Mouse (Mus musculus) embryonic fibroblast, embryonic 13.5 days (primary cell): ENCODE data around the gene Cckbr.

Experiments used
- CTCF ChIP-seq: IDR thresholded peaks from 2 replicates; pipeline ENCODE4 v1.5.1; 2011; ENCODE audit warnings: mild to moderate bottlenecking, control low read depth, low read length, moderate library complexity, borderline replicate concordance; ENCODE audit not compliant: insufficient read depth
- POLR2A ChIP-seq: IDR thresholded peaks from 2 replicates; pipeline ENCODE4 v1.6.1; 2011; ENCODE audit warnings: low read depth, mild to moderate bottlenecking, control low read depth, low read length, moderate library complexity

DNA sequence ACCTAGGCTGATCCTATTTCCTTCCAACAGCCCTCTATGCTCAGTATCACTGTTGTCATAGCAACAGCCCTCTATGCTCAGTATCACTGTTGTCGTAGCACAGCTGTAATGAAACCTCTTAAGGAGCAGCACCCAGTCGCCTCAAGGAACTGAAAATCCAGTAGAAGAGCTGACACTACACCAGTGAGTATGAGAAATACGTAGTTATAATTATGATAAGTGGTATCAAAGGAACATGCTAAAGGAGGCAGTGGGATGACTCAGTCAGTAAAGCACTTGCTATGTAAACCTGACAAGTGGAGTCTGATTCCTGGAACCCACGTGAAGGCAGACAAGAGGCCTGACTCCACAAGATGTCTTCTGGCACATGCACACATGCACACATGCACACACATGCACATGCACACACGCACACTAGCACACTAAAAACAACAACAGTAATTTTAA, 88.3 kb downstream of the Cckbr start:
- no peak for TF ChIP-seq POLR2A
- TF ChIP-seq CTCF = no peak
